In genomic region chr9:117250036-117250830, GRCm38 (mm10) we compare ENCODE assay signal across 9 mouse cellular contexts.
A peak's percentile ranks its signal among the peaks of the same experiment; 100 is the strongest.
DNase-seq lines count a peak whose midpoint lies in the region; ATAC-seq and TF ChIP-seq lines count a peak whose summit lies in the region.
"Had no signal": no experiment of that assay in that cellular context is flagged by ENCODE, and none has a peak within 500 bp of the region (broad histone marks: within the 10 kb centered on the region; RNA-seq: fewer than 3 reads in every experiment).

No protein-coding gene starts in this region.

- peak; percentile 4 for DNase-seq in kidney, adult 2 months
- no peak for DNase-seq in kidney, adult 18-20 months
- no peak for DNase-seq in embryonic facial prominence, embryonic 10.5 days (ENCODE audit: low spot score)
- DNase-seq in midbrain, postnatal 0 days (ENCODE audit: low spot score), result peak; percentile 30
- DNase-seq in spleen, adult 12 weeks (ENCODE audit: low spot score), result no peak
- no peak for DNase-seq in kidney, postnatal 14 days

- H3K36me3 ChIP-seq in kidney, adult 2 months (ENCODE audit: control insufficient read depth, insufficient read depth, low read length), result no peaks in the 10 kb centered on the region
- no peaks in the 10 kb centered on the region for H3K36me3 ChIP-seq in embryonic facial prominence, embryonic 10.5 days (replicated peaks)
- H3K36me3 ChIP-seq in hindbrain, embryonic 15.5 days, result no peaks in the 10 kb centered on the region
- H3K36me3 ChIP-seq in midbrain, postnatal 0 days (ENCODE audit: insufficient read depth, low read length), result no peaks in the 10 kb centered on the region
- H3K36me3 ChIP-seq: G1E had no signal

- 40% methylated on average over 13 of the region's 13 CpGs for WGBS in kidney, adult 2 months
- WGBS in embryonic facial prominence, embryonic 10.5 days, result 27% methylated on average over 13 of the region's 13 CpGs
- WGBS in hindbrain, embryonic 15.5 days, result 24% methylated on average over 13 of the region's 13 CpGs
- 30% methylated on average over 13 of the region's 13 CpGs for WGBS in midbrain, postnatal 0 days

- H3K27me3 ChIP-seq in kidney, adult 2 months (replicated peaks; ENCODE audit: control insufficient read depth, insufficient read depth, low read length), result no peaks in the 10 kb centered on the region
- peaks cover 19% of the 10 kb centered on the region for H3K27me3 ChIP-seq in embryonic facial prominence, embryonic 10.5 days (replicated peaks; ENCODE audit: low read depth, poor library complexity, severe bottlenecking)
- no peaks in the 10 kb centered on the region for H3K27me3 ChIP-seq in hindbrain, embryonic 15.5 days
- H3K27me3 ChIP-seq in midbrain, postnatal 0 days (ENCODE audit: insufficient read depth, low read length), result no peaks in the 10 kb centered on the region

- ATAC-seq in hindbrain, embryonic 15.5 days (ENCODE audit: low FRiP score, low read depth), result no peak
- no peak for ATAC-seq in midbrain, postnatal 0 days (ENCODE audit: low FRiP score)
- ATAC-seq in monocyte, adult 5-6 weeks (replicated peaks; ENCODE audit: insufficient number of reproducible peaks, low FRiP score, low TSS enrichment, poor library complexity, severe bottlenecking), result no peak

- peak overlapping the region; percentile 60 for H3K27ac ChIP-seq in kidney, adult 2 months (ENCODE audit: insufficient read depth, low read depth, low read length)
- H3K27ac ChIP-seq in embryonic facial prominence, embryonic 10.5 days (replicated peaks), result peak overlapping the region; percentile 89
- H3K27ac ChIP-seq in hindbrain, embryonic 15.5 days (replicated peaks), result peak overlapping the region; percentile 74
- no peak overlapping the region for H3K27ac ChIP-seq in midbrain, postnatal 0 days (ENCODE audit: low read depth, low read length)

- no peaks in the 10 kb centered on the region for H3K9me3 ChIP-seq in embryonic facial prominence, embryonic 10.5 days
- no peaks in the 10 kb centered on the region for H3K9me3 ChIP-seq in hindbrain, embryonic 15.5 days
- no peaks in the 10 kb centered on the region for H3K9me3 ChIP-seq in midbrain, postnatal 0 days (ENCODE audit: low read length)

- peaks cover 4% of the 10 kb centered on the region; the same call in 1 of the 2 replicates for H3K4me1 ChIP-seq in kidney, adult 2 months (ENCODE audit: control insufficient read depth, insufficient read depth, low read length)
- peaks cover 63% of the 10 kb centered on the region for H3K4me1 ChIP-seq in embryonic facial prominence, embryonic 10.5 days
- peaks cover 67% of the 10 kb centered on the region for H3K4me1 ChIP-seq in hindbrain, embryonic 15.5 days (replicated peaks)
- H3K4me1 ChIP-seq in midbrain, postnatal 0 days (ENCODE audit: insufficient read depth, low read length), result no peaks in the 10 kb centered on the region; the same call in 1 of the 2 replicates

- H3K4me3 ChIP-seq in kidney, adult 2 months (ENCODE audit: insufficient read depth, low read depth, low read length), result peak overlapping the region; percentile 56
- H3K4me3 ChIP-seq in embryonic facial prominence, embryonic 10.5 days, result peak overlapping the region; percentile 68
- peak overlapping the region; percentile 47 for H3K4me3 ChIP-seq in hindbrain, embryonic 15.5 days
- H3K4me3 ChIP-seq in midbrain, postnatal 0 days (ENCODE audit: low read depth, low read length), result peak overlapping the region; percentile 64

- TF ChIP-seq POLR2A in kidney, adult 2 months (IDR thresholded peaks at IDR 0.05; ENCODE audit: low read depth, low read length), result no peak

- H3K9ac ChIP-seq in hindbrain, embryonic 15.5 days, result peak overlapping the region; percentile 45
- H3K9ac ChIP-seq in midbrain, postnatal 0 days (replicated peaks; ENCODE audit: low read length, poor library complexity, severe bottlenecking), result peak overlapping the region; percentile 44; the same call in 1 of the 2 replicates

- TF ChIP-seq CTCF in kidney, adult 2 months (conservative IDR thresholded peaks at IDR 0.05; ENCODE audit: insufficient read depth, insufficient read length, low read depth, low read length), result no peak
- no peak for TF ChIP-seq CTCF in midbrain, postnatal 0 days (IDR thresholded peaks at IDR 0.05)

- H3K4me2 ChIP-seq in hindbrain, embryonic 15.5 days, result peak overlapping the region; percentile 56
- peak overlapping the region; percentile 87 for H3K4me2 ChIP-seq in midbrain, postnatal 0 days (ENCODE audit: low read depth, low read length, poor library complexity, severe bottlenecking)

Comparison
In these comparisons a context has a peak if more than half of its experiments do, and no peak if none do; other contexts are left out.
1. DNase-seq: peak in kidney, adult 2 months (single experiment) and midbrain, postnatal 0 days (single experiment); none in kidney, adult 18-20 months (single experiment), embryonic facial prominence, embryonic 10.5 days (single experiment), spleen, adult 12 weeks (single experiment) and kidney, postnatal 14 days (single experiment).
2. Peak in every context shown above with its lines, with median percentiles within 50 percentile points of each other: H3K4me3 ChIP-seq.